Mouse (Mus musculus) neural tube, embryonic 11.5 days (tissue): Measurements from ENCODE around the gene Cd276. TPM values are rescaled to one million over a fixed set of nuclear protein-coding genes. Genes with fewer than 3 reads are reported as not detected.

Source experiments
- ATAC-seq: fragments of 200-750 bp; cut with Nextera tagmentation; 2 replicates; pipeline ENCODE4 v1.8.0; 2017; ENCODE audit warnings: moderate number of reproducible peaks, mild to moderate bottlenecking, moderate TSS enrichment, moderate library complexity; ENCODE audit not compliant: insufficient read depth, low FRiP score, low TSS enrichment
- DNase-seq: peaks from one replicate; pipeline ENCODE4 v3.0.0-alpha.2; 2015; ENCODE audit warnings: low spot score
- H3K27ac ChIP-seq: fragments of 300-500 bp; sonication (generic); 2 replicates; pipeline ENCODE4 v1.5.1; 2014; ENCODE audit warnings: low read depth, mild to moderate bottlenecking, low read length
- H3K27me3 ChIP-seq: fragments of 300-500 bp; sonication (generic); 2 replicates; pipeline ENCODE4 v1.6.1; 2014; ENCODE audit warnings: mild to moderate bottlenecking, low read length, mixed read lengths; ENCODE audit not compliant: control insufficient read depth, insufficient read depth
- H3K36me3 ChIP-seq: fragments of 300-500 bp; sonication (generic); 2 replicates; pipeline ENCODE4 v1.6.1; 2014; ENCODE audit warnings: mild to moderate bottlenecking, low read length, moderate library complexity, mixed read lengths; ENCODE audit not compliant: control insufficient read depth, insufficient read depth
- H3K4me1 ChIP-seq: fragments of 300-500 bp; sonication (generic); 2 replicates; pipeline ENCODE4 v1.6.1; 2014; ENCODE audit warnings: low read length, mixed read lengths; ENCODE audit not compliant: control insufficient read depth, insufficient read depth
- H3K4me2 ChIP-seq: fragments of 300-500 bp; sonication (generic); 2 replicates; pipeline ENCODE4 v1.6.1; 2014; ENCODE audit warnings: low read depth, mild to moderate bottlenecking, moderate library complexity
- H3K4me3 ChIP-seq: fragments of 300-500 bp; sonication (generic); 2 replicates; pipeline ENCODE4 v1.5.1; 2014; ENCODE audit warnings: low read depth, low read length
- H3K9ac ChIP-seq: fragments of 300-500 bp; sonication (generic); 2 replicates; pipeline ENCODE4 v1.6.1; 2014; ENCODE audit warnings: mild to moderate bottlenecking, low read length
- H3K9me3 ChIP-seq: fragments of 300-500 bp; sonication (generic); 2 replicates; pipeline ENCODE4 v1.6.1; 2016; ENCODE audit warnings: low read length; ENCODE audit not compliant: control insufficient read depth
- WGBS: fragments of 180-500 bp; shearing (Covaris S2); extraction: QIAGEN DNeasy Blood & Tissue Kit; methylation state at CpG from one replicate; pipeline ENCODE4 v1.1.7; 2014; 5-methylcytosine and 5-hydroxymethylcytosine counted together
- polyA plus RNA-seq: library from polyadenylated mRNA; unstranded; fragments of >200 nt; fragmentation: Nextera tagmentation; extraction: Ambion mirVana; gene quantifications from 2 replicates; pipeline ENCODE4 v1.2.1, GENCODE M21; 2014

Gene Cd276
- polyA plus RNA-seq, 1 experiment from 2014 or later: 39.1 TPM

- H3K4me2 ChIP-seq: peak overlapping the region; percentile 99
These were observed 65.9 kb downstream of the Cd276 start for GRCm38 (mm10) chr9:58489133-58489864.

DNA sequence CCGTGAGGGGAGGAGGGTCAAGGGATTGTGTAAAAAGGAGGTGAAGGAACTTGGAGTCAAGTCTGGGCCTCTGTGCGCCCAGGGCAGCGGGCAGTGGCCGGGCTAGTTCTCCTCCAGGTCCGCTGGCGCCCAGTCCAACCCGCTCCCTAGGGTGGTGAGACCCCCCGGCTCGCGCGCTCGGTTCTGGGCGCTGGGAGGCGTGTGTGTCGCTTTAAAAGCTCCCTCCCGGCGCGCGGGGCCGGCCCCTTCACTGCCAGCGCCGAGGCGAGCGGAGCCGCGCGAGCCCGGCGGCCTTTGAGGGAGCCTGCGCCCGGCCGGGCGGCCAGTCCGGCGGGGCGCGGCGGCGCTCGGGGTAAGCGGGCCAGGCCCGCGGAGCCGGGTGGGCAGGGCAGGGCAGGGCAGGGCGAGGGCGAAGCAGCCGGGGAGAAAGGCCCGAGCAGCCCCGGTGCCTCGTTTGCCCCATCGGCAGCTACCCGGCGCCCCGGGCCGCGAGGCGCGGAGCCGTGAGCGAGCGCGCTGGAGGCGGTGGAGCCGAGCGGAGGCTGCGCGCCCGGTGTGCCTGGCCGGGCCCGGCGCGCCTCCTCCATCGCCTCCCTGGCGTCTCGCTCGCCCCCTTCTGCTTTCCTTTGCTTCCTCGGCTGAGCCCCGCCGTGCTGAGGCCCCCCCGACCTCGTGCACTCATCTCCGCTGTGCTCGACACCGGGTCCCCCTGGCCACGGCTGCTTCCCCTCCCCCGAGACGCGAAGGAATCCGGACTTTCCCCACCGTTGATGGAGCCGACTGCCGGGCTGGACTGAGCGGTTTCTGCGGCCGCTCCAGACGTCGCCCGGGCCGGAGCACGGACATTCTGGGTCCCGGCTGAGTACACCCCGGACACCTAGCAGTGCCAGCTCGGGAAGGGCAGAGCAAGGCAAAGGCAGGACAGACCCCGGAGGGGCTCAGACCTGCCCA lies 67.1 kb downstream of the Cd276 start, which contains the start of gene Insyn1:
Gene Insyn1, plus strand, starts transcription at position 753 of the 951 bp plus-strand sequence.
- no peaks in the 10 kb centered on the region for H3K9me3 ChIP-seq
- H3K4me3 ChIP-seq: peak within 1 kb of the TSS; percentile 58
- H3K27me3 ChIP-seq: peaks cover 24% of the 10 kb centered on the region
- under 1% methylated on average over 95 of the region's 104 CpGs for WGBS
- H3K27ac ChIP-seq: 0 out of 2 replicates have a peak within 1 kb of the TSS, but pooled peaks have one; percentile 39
- peak within 1 kb of the TSS; percentile 80 for H3K9ac ChIP-seq
- ATAC-seq (peak; percentile 60), DNase-seq (peak; percentile 81)
- H3K36me3 ChIP-seq: no peaks in the 10 kb centered on the region
- peaks cover 11% of the 10 kb centered on the region for H3K4me1 ChIP-seq
- H3K4me2 ChIP-seq: peak within 1 kb of the TSS; percentile 99

More at GRCm38 (mm10) chr9:58489133-58489864, 65.9 kb downstream of the Cd276 start:
- Histone ChIP-seq H3K27ac (no peak overlapping the region), H3K27me3 (peaks cover 24% of the 10 kb centered on the region), H3K4me1 (peaks cover 11% of the 10 kb centered on the region), H3K9ac (peak overlapping the region; percentile 80), H3K4me3 (peak overlapping the region; percentile 58), H3K9me3 (no peaks in the 10 kb centered on the region), H3K36me3 (no peaks in the 10 kb centered on the region)
- DNase-seq: peak; percentile 38
- ATAC-seq: no peak
- WGBS: 1% methylated on average over 12 of the region's 13 CpGs

GRCm38 (mm10) chr9:58487076-58487475 lies 68.2 kb downstream of the Cd276 start:
- 16% methylated on average over 3 of the region's 3 CpGs for WGBS

More at GRCm38 (mm10) chr9:58487076-58487475, 68.2 kb downstream of the Cd276 start:
- no peak overlapping the region for H3K27ac ChIP-seq
- no peak overlapping the region for H3K4me3 ChIP-seq
- no peak overlapping the region for H3K4me2 ChIP-seq
- H3K4me1 ChIP-seq: peaks cover 11% of the 10 kb centered on the region
- DNase-seq: no peak
- no peak overlapping the region for H3K9ac ChIP-seq
- H3K9me3 ChIP-seq: no peaks in the 10 kb centered on the region
- peaks cover 24% of the 10 kb centered on the region for H3K27me3 ChIP-seq
- no peak for ATAC-seq
- no peaks in the 10 kb centered on the region for H3K36me3 ChIP-seq

Other genes with a start within 250 kb of the Cd276 start
- gene Loxl1, start 242.3 kb downstream of the Cd276 start, polyA plus RNA-seq: 12.8 and 13.5 TPM in 2 replicates
- gene Tbc1d21, start 185.0 kb downstream of the Cd276 start, polyA plus RNA-seq: not detected in 2 replicates
- gene Insyn1, start 66.8 kb downstream of the Cd276 start, polyA plus RNA-seq: 2.6 and 3.5 TPM in 2 replicates
- gene Nptn, start 26.8 kb upstream of the Cd276 start, polyA plus RNA-seq: 72.9 and 85.0 TPM in 2 replicates
- gene Rec114, start 188.5 kb upstream of the Cd276 start, polyA plus RNA-seq: 1.2 and 2.7 TPM in 2 replicates